Mouse (Mus musculus): ENCODE data around the gene Gsta2.
"Not testable (repeated sequence)": the region's sequence is repeated elsewhere in the genome, so short reads cannot be mapped to it uniquely, and the experiment has no call there.

DNA sequence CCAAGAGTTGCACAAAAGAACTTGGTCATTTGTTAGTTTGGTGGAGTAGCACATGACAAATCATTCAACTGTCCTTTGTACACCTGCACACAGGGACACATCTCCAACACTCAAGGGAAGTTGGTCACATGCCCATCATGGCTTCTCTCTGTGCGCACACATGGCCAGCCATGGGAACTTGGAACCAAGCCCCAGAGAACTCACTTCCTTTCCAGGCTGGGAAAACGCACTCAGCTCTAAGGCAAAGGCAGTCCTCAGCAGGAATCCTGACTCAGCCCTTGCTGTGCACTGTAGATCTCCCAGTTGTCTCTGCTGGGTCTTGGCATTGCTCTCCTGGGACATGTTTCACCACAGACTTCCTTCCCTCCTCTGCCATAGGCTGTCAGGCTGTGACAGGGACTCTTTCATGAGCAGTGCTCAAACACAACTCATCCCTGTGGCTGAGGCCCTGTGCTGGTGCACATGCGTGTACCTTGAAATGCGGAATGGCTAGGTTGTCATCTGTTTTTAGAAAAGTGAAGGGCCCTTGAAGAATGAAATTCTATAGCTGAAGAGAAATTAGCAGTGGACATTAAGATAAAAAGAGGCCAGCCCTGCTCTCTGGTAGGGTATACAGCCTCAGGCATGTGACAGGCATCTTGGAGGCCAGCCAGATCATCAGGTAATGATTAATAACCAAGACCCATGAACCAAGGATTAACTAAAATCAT, 73.4 kb downstream of the Gsta2 start:
- not testable (repeated sequence) for TF ChIP-seq CTCF, EP300 (IDR thresholded peaks at IDR 0.05; ENCODE audit: low read depth)

All from liver, postnatal 0 days (tissue).